Mouse (Mus musculus) retina, embryonic 14.5 days (tissue): ENCODE measurements around the gene Gm49601.

Experiments
- DNase-seq: peaks from one replicate; pipeline ENCODE4 v3.0.0-alpha.2; 2015; ENCODE audit warnings: low spot score

Gene Gm49601

DNA sequence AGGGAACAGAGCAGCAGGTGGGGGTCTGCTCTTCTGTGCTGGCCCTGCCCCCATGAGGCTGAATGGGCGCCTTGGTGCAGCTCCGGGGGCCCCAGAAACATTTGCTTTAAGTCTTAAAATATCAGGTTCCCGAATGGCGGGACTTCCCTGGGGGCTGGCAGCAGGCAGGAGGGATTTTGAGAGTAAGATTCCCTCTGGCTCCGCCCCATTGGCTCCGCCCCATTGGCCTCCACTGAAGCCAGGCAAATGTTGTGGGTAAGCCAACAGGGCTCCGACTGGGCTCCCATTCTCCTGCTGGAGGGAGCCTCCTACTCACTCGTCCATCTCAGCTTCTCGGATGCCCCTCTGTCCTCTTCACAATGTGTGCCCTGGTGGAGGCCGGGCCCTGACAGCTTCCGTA lies 18.0 kb downstream of the Gm49601 start:
- peak; percentile 63 for DNase-seq

DNA sequence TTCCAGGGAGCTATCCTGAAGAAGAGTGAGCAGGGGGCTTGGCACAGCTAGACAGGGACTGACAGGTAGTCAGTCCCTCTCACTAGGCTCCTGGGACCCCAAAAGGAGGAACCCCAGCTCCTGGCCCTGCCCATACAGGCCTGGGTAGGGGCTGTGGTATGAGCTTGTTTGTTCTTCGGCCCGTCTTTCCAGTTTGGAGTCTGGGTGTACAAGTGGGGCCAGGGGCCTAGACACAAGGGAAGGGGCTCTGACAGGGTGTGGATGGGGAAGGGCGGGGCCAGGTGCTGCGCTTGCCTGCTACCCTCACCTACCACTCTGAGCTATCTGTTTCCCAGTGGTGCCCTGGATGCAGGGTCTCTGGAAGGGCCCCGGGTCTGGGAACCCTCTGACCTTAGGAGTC lies 20.5 kb downstream of the Gm49601 start:
- no peak for DNase-seq

- DNase-seq = peak; percentile 58
Observed at GRCm38 (mm10) chr16:18604267-18604701, 21.9 kb downstream of the Gm49601 start.

DNA sequence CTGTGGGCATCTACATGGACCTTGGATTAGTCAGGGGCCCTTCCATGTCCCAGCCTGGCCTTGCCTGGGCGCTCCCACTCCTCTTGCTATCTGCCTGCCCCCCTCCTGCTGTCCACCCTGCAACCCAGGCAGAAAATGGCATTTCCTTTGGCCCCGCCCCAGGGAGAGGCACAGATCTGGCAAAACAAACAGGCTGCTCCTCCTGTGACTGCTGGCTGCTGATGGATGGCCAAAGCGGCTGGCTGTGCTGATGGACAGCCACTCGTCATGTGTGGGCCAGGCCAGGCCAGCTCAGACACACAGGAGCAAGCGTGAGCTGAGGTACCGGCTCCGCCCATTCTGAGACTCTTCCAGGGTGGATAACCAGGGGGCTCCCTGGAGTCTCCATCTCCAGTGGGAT lies 24.8 kb downstream of the Gm49601 start:
- DNase-seq = no peak

GRCm38 (mm10) chr16:18598006-18598405 lies 28.2 kb downstream of the Gm49601 start:
- no peak for DNase-seq

DNA sequence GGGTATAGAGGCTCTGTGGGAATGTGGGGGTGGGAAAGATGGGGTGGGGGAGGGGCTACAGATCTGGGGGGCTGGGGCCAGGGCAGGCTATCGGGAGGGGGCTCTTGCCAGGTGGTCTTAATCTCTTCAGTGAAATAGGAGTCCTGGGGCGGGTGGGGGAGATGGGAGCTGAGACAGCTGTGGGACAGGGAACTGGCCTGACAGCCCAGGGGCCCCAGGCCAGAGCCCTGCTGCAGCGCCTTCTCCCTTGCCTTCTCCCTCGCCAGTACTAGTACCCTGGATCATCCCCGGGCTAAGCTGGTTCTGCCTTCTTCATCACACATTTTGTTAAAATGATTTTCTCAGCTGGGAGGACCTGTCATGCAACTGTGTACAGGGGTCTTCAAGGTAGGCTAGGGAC lies 30.0 kb downstream of the Gm49601 start:
- no peak for DNase-seq

DNA sequence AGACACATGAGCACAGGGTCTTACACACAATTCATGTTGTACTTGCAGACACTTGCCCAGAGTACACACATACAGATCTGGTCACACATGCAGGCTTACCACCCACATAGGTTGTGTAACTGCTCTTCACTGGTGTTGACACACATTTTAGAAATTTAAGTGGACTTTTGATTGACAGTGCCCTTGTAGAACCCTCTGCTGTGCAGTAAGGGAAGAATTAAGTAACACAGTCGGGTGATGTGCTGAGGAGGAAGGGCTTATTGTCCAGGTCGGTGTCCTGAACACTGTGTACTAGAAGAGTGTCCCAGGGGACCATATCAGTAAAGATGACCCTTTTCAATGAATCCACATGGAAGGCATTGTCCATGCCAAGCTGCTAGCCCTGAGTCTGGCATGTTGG lies 32.3 kb downstream of the Gm49601 start:
- no peak for DNase-seq

- peak; percentile 72 for DNase-seq
Observed at GRCm38 (mm10) chr16:18591047-18592018, 34.9 kb downstream of the Gm49601 start.

DNA sequence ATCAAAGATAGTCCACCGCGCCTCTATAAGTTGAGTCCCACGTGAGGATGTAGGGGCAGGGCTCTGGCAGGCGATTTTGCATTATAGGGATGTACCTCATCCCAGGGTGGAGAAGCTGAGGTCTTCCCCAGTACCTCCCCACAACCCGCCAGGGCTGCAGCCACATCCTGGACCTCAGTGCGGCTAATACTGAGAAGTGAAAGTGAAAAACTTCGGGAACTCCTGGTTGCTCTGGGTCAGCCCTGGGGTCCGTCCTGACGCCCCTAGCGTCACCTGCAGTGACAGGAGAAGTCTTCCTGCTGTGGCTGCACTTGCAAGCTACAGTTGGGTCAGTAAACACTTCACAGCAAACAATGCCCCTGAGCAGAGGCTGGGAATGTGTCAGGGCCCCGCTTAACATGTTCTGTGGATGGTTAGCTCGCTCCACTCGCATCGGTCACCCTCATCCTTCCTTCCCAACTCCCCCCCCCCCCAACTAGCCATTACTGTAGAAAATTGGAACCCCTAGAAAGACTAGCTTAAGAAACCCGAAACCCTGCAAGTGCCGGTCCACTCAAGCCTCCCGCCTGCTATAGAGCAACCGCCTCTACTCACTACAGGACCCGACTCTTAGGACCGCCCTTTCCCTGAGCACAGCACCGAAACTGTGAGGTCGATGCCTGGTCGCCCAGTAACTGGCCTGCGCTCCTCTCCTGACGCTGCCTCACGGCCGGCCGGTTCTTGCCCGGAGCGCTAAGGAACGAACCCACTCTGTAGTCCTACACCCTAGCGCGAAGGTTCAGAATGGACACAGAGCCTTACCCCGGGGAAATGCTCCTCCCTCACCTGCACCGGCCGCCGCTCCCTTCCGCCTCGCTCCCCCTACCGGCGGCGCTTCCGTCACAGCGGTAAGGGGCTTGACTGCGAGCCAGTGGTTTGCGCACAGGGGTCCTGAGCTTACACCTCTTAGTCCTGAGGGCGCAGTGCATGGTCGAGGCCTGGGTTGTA lies 36.1 kb downstream of the Gm49601 start, which contains the start of gene Tbx1:
Tbx1 (minus strand) TSS at position 868 of the 987 bp plus-strand sequence.
- DNase-seq = peak; percentile 43

DNA sequence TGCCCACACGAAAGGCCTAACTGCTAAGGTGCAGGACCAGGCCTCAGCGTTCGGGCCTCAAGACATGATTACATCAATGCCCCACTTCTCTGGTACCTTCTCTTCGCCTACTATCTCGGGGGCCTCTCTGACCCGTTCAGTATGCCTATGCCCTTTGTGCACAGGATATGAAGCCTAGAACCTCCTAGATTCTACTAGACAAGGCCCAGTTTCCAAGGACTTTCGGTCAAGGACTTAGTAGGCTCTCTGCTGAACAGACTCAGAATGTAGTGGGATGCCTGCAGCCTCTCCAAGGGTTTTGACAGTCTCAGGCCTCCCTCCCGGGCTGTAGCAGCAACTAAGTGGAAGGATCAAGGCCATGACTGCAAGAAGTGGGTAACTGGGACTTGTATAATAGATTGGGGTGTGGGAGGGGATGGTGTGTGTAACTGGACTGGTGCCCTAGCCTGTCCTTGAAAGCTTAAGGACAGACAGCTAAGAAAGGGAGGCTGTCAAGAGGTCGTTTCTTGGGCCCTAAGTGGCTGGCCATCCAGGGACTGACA lies 37.1 kb downstream of the Gm49601 start:
- no peak for DNase-seq

- no peak for DNase-seq
Observed at GRCm38 (mm10) chr16:18588738-18589055, 37.5 kb downstream of the Gm49601 start.

GRCm38 (mm10) chr16:18587847-18588737 lies 38.1 kb downstream of the Gm49601 start:
- DNase-seq = peak; percentile 55

- DNase-seq = no peak
Observed at GRCm38 (mm10) chr16:18586906-18587546, 39.2 kb downstream of the Gm49601 start.

DNA sequence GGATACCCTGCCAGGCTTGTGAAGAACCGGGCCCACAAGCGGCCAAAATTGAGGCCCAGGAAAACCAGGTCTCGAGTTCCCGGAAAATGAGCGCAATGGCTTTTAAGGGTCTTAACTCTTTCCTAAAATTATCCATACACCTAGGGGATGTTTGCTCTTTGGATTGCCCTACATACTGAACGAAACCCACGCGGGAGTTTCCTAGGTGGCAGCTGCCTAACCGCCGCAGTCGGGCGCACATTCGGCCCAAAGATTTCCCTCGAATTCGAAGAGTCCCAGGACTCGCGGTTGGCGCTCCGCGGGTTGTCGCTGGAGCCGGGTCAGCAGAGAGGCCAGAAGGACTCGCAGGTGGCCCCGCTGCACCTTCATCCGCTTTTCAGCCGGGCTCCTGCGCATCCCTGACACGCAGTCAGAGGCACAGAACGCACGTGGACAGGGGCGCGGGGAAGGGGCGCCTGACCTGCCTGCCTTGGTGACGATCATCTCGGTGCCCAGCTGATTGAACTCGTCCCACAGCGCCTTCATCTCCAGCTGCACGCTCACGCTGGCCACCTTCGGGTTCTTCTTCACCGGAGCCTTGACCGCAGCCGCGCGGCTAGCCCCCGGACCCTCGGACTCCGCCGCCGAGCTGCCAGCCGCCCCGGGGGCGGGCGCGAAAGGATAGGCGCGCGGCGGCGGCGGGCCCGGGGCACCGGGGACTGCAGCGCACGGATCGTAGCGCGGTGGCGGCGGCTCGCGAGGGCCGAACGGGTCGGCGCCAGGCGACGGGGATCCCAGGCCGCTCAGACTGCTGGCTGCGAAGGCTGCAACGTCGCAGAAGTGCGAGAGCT lies 39.9 kb downstream of the Gm49601 start:
- DNase-seq = no peak

GRCm38 (mm10) chr16:18585676-18586075 lies 40.6 kb downstream of the Gm49601 start:
- DNase-seq = no peak

- no peak for DNase-seq
Observed at GRCm38 (mm10) chr16:18584901-18585510, 41.2 kb downstream of the Gm49601 start.

DNA sequence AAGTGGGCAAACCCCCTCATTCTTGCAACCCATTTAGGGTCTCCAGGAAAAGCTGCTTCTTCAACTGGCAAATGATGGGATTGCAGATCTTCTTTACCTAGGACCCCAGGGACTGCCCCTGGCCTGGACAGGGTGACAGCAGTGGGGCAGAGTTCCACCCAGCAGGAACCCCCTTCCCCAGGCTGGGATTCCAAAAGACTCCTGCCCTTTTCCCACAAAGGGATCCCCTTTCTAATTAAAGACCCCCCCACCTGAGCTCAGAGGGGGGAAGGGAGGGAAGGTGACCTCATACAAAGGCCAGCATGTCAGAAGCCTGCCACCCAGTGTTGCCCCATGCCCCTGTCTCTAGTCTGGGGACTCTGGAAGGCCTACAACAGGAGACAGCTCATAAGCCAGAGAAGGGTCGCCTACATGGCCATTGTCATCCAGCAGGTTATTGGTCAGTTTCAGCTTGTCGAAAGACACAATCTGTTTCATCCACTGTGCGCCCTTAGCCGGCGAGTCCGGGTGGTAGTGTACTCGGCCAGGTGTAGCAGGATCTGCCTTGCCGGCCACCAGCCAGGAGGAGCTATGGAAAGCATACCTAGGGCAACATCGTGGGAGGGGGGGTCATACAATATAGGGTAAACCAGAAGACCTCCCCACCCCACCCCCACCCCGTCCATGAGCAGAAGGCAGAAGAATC lies 42.4 kb downstream of the Gm49601 start:
- DNase-seq = no peak

GRCm38 (mm10) chr16:18583169-18583568 lies 43.1 kb downstream of the Gm49601 start:
- no peak for DNase-seq
